Mouse (Mus musculus) adrenal gland, postnatal 14 days (tissue): ENCODE measurements at regions not wholly inside any gene's neighbourhood (a gene's known extent, or its start where the extent isn't known, plus 50 kb on each side); places are given as distances from the start of the nearest gene placed in this dataset.
A peak's percentile ranks its signal among the peaks of the same experiment; 100 is the strongest.

Source experiments
- DNase-seq: peaks from one replicate; pipeline ENCODE4 v3.0.0; 2021; ENCODE audit warnings: mixed read lengths

DNA sequence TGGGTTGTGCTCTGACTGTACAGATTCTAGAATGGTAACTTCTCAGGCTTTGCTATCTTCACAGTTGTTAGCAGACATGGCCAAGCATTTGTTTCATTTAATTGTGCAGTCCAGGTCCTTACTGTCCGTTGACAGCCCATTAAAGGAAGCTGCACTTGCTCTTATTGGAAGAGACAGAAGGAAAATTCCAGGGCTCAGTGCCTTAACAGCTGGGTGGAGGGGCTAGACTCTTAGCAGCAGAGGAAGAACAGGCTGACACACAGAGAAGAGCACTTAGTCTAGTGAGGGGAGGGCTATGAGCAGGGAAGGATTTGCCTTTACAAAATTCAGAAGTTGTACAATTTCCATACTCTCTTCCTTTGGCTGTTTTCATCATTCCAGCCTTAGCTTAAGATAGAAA, 161.5 kb upstream of the Ghitm start:
- DNase-seq: no peak

DNA sequence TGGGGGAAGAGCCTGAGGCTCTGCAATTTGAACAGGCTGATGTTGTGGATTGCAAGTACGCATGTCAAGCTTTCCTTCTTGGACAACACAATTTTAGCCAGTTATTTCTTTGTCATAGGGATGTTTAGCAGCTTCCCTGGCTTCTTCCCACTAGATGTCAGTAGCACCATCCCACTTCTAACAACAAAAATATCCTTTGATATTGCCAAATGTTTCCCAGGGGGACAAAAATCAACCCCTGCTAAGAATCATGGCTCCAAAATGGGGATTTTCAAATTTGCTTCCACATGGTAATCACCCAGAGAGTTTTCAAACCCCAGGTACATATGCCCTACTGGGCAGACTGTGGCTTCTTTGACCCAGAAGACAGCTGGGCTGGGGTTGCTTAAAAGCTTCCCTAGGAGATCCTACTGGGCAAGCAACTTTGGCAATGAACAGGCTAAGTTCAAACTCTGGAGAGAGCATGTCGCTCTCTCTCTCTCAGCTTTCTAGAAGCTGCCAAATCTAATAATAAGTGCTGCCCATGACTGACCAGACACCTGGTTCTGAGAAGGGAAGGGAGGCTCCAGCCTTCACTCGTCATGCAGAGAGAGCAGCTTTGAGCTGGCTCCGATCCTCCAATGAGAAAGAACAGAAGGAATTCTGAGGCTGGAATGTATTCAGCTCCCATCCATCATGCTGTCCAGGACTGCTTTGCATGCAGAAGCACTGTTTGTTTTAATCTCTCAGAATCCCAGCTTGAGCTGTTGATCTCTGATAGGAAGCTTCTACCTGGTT, 157.2 kb upstream of the Ghitm start:
- peak; percentile 26 for DNase-seq

DNA sequence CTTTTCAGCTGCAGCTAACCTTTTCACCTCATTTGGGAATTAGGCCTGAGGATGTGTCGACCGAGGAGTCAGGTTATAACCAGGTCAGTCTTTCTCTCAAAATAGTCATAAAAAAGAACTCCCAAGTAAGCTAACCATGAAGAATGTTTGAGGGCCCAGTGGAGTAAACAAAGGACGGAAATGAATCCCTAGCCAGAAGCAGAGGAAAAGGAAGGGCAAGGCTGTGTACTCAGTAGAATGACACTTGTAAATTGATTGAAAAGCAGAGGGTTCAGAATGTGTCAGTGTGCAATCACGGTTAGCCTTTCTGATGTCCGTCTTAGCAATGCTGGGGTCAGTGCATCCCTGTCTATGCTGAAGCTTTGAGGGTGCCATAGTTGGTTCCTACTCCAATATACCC, 149.3 kb upstream of the Ghitm start:
- no peak for DNase-seq

DNA sequence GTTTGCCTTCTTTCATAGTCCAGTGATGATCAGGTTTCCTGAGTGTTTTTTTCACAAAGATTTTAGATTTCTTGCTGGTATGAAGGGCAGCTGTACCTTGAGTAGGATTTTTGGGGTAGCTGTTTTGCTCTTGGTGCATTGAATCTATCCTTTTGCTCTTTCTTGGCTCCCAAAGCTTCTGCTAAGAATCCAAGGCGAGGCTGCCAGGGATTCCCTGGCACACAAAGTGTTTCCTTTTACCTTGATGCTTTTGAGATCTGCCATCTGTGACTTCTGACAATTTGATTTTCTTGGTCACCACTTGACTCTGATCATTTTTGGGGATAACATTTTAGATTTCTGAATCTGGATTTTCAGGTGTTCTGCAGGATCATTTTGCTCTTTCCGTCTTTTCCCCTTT, 144.3 kb upstream of the Ghitm start:
- no peak for DNase-seq

DNA sequence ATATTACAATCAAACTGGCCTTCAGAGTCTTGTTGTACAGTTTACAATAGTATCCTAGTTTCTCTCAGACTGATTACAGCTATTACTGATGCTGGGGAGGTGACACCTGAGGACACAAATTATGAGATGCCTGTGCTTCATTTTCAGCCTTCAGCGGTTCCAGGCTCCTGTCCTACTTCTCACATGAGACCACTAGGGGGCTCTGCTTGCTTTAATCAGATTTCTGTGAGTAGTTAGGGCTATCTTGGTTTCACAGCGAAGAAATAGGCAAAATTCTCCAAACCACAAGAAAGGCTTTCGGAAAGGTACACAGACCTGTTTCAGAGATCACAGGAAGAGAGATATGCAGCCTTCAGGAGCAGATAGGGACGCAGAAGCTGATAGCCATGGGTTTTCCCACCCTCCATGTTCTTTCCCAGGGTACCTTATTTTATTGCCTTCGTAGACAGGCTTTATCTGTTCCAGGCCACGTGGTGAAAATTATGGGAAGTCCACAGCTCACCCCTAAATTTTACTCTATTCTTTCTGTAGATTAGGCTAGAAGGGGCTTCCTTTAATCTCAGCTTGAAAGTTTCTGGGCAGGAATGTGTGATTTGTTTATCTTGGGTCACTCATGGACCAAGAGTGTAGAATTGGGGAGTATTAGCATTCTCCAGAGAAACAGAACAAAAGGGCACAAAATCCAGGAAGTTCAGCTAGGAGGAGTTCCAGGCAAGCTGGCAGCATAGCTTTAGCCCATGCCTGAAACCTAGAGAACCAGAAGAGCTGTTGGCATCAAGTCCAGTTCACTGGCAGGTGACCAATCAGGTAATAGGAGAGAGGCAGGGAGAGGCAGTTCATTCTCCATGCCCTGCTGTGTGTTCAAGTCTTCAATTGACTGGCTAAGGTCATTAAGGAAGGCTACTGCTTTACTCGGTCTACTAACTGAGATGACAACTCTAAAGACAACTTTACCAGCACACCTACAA, 141.9 kb upstream of the Ghitm start:
- DNase-seq: peak; percentile 29

DNA sequence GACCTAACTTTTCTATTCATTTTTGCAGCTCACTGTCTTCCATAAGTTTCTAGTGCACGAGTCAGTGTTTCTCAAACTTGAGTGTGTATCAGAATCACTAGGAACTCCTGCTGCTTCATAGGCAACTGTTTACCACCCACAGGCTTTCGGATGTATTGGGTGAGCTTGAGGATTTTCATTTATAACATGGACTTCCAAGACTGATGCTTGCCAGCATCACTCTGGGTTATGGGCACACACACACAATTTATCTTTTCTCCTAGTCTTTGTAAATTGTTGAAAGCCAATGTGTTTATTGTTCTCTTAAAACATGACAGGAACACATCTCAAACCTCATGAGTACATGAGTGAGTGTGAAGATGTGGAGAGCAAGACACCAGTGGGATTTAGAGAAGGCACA, 137.0 kb upstream of the Ghitm start:
- DNase-seq: no peak

GRCm38 (mm10) chr14:37271015-37271933, 136.2 kb upstream of the Ghitm start:
- no peak for DNase-seq

DNA sequence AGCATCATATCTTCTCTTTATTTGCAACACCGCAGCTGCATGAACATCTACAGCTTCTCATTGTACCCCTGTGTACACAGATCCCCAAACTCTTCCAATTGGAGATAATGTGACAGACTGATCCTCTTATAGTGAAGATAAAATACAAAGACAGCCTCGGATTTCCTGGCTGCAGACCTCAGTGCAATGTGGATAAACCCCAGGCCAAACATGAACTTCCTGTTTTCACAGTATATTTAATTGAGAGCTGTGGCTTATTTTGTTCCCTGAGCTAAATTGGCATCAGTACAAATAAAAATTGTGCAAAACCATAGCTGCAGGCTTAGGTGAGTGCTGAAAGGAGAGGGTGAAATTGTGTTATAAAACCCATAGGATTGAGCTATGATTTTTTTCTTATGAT, 134.8 kb upstream of the Ghitm start:
- no peak for DNase-seq

DNA sequence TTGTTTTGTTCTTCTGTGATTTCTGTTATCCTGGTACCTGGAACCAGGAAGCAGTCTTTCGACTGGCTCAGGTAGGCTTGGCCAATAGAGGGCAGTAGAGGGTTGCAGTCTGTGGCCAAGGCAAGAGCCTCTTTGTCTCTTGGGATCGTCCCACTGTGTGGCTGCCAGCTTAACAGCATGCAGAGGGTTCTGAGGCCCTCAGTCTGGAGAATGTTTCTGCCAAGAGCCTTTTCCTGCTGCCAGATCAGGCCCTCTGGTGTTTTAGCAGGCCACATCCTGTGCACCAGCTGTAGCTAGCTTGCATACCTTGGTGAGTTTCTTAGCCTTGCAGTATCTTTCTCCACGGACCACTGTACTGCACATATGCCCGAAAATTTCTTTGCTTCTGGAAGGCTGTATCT, 103.6 kb upstream of the Ghitm start:
- DNase-seq: peak; percentile 81

- no peak for DNase-seq
These were observed 102.1 kb upstream of the Ghitm start for GRCm38 (mm10) chr14:37237191-37237590.

DNA sequence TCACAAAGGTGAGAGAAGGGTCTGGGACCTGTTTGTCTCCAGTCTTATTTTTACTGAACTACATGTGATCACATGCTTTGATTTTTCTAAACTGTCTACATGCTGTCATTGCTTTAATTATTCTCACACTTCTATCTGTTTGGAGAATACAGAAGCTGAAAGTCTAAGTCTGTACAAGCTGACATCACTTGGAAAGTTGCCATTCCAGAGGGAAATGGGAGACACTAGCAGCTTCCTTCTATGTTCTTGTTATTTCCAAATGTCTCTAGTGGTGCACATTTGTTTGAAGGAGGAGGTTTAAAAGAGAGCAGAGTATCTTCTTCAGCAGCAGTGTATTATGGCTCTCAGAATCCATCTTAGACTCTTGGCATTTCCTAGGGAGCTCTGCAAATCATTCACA, 73.2 kb upstream of the Ghitm start:
- no peak for DNase-seq

DNA sequence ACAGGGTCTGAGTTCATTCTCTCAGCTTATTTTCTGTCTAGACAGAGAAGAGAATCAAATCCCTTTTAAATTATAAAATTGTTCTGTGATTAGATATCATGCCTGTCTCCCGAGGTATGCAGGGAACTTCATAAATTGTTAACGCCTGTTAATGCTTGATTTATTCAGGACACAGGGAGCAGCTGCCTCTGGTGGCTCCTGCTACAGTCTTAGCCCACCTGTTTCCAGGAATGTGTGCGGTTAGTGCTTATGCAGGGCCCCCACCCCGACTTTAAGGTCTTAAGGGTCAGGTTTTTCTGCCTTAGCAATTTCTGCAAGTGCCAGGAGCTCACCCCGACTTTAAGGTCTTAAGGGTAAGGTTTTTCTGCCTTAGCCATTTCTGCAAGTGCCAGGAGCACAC, 54.7 kb upstream of the Ghitm start:
- no peak for DNase-seq
